Mouse (Mus musculus) MEL (cell line): ENCODE data around the gene Tnnc2. TPM values are rescaled to one million over a fixed set of nuclear protein-coding genes. Genes with fewer than 3 reads are reported as not detected.

ENCODE experiments used
- DNase-seq: peaks from one replicate; pipeline ENCODE4 v3.0.0; 2011; ENCODE audit warnings: low read depth, low spot score
- H3K27ac ChIP-seq: 2 replicates; pipeline ENCODE4 v1.5.1; 2012; ENCODE audit warnings: low read depth, mild to moderate bottlenecking, control low read depth, low read length, moderate library complexity; ENCODE audit not compliant: control insufficient read depth
- H3K27me3 ChIP-seq, 2 experiments: fragments of 150-350 bp in 1 of 2; sonication (generic) in 1 of 2; 2 replicates each; pipeline ENCODE4 v1.6.1; 2012; ENCODE audit warnings: low read length in 2 of 2, mild to moderate bottlenecking in 2 of 2, improper control_type of control experiment in 1 of 2, moderate library complexity in 1 of 2; ENCODE audit not compliant: insufficient read depth in 2 of 2, control insufficient read depth in 1 of 2
- H3K36me3 ChIP-seq, 2 experiments: 2 replicates each; pipeline ENCODE4 v1.6.1; 2012 to 2014; ENCODE audit warnings: low read length in 2 of 2, improper control_type of control experiment in 1 of 2, inconsistent platforms in 1 of 2, mild to moderate bottlenecking in 1 of 2; ENCODE audit not compliant: insufficient read depth in 2 of 2, control insufficient read depth in 1 of 2
- H3K4me1 ChIP-seq, 2 experiments: fragments of 150-350 bp in 1 of 2; sonication (generic) in 1 of 2; 2 replicates each; pipeline ENCODE4 v1.6.1; 2012; ENCODE audit warnings: low read length in 2 of 2, improper control_type of control experiment in 1 of 2, mild to moderate bottlenecking in 1 of 2; ENCODE audit not compliant: insufficient read depth in 2 of 2, control insufficient read depth in 1 of 2
- H3K4me3 ChIP-seq, 2 experiments: fragments of 150-350 bp in 1 of 2; sonication (generic) in 1 of 2; 2 replicates each; pipeline ENCODE4 v1.5.1; 2012; ENCODE audit warnings: low read depth in 2 of 2, low read length in 2 of 2, mild to moderate bottlenecking in 2 of 2, moderate library complexity in 2 of 2, control low read depth in 1 of 2, improper control_type of control experiment in 1 of 2; ENCODE audit not compliant: control insufficient read depth in 1 of 2, insufficient read depth in 1 of 2
- H3K79me2 ChIP-seq: 2 replicates; pipeline ENCODE4 v1.6.1; 2012; ENCODE audit warnings: mild to moderate bottlenecking, low read length, moderate library complexity; ENCODE audit not compliant: control insufficient read depth, poor library complexity, insufficient read depth
- H3K9ac ChIP-seq: 2 replicates; pipeline ENCODE4 v1.6.1; 2012; ENCODE audit warnings: low read depth, mild to moderate bottlenecking, control low read depth, low read length, moderate library complexity; ENCODE audit not compliant: control insufficient read depth, poor library complexity, severe bottlenecking
- H3K9me3 ChIP-seq: fragments of 150-350 bp; sonication (generic); replicated peaks from 2 replicates; pipeline ENCODE4 v1.6.1; 2012; ENCODE audit warnings: mild to moderate bottlenecking, low read length, improper control_type of control experiment, moderate library complexity; ENCODE audit not compliant: insufficient read depth
- CTCF ChIP-seq, 3 experiments: IDR thresholded peaks in 2 of 3; conservative IDR thresholded peaks in 1 of 3; 2 replicates each; pipeline ENCODE4 v1.5.1; 2011 to 2012; ENCODE audit warnings: low read length in 3 of 3, low read depth in 2 of 3, mild to moderate bottlenecking in 2 of 3, improper control_type of control experiment in 1 of 3, inconsistent platforms in 1 of 3, mixed read lengths in 1 of 3, moderate library complexity in 1 of 3; ENCODE audit not compliant: control insufficient read depth in 1 of 3, insufficient read depth in 1 of 3, poor library complexity in 1 of 3, severe bottlenecking in 1 of 3
- ELF1 ChIP-seq: IDR thresholded peaks from 2 replicates; pipeline ENCODE4 v1.6.1; 2014; ENCODE audit warnings: low read depth, mild to moderate bottlenecking, inconsistent platforms, low read length, improper control_type of control experiment, moderate library complexity
- EP300 ChIP-seq, 2 experiments: IDR thresholded peaks; 2 replicates each; pipeline ENCODE4 v1.6.1; 2011; ENCODE audit warnings: improper control_type of control experiment in 2 of 2, low read length in 2 of 2, low read depth in 1 of 2, mild to moderate bottlenecking in 1 of 2
- GABPA ChIP-seq: IDR thresholded peaks from 2 replicates; pipeline ENCODE4 v1.6.1; 2012; ENCODE audit warnings: low read depth, mild to moderate bottlenecking, inconsistent platforms, low read length, improper control_type of control experiment, moderate library complexity
- HCFC1 ChIP-seq: IDR thresholded peaks from 2 replicates; pipeline ENCODE4 v1.6.1; 2012; ENCODE audit warnings: low read depth, mild to moderate bottlenecking, inconsistent platforms, low read length, improper control_type of control experiment, moderate library complexity
- JUND ChIP-seq: IDR thresholded peaks from 2 replicates; pipeline ENCODE4 v1.6.1; 2011; ENCODE audit warnings: low read depth, mild to moderate bottlenecking, improper control_type of control experiment, low read length
- MAX ChIP-seq: IDR thresholded peaks from 2 replicates; pipeline ENCODE4 v1.6.1; 2011; ENCODE audit warnings: low read length, improper control_type of control experiment
- MAZ ChIP-seq: IDR thresholded peaks from 2 replicates; pipeline ENCODE4 v1.6.1; 2012; ENCODE audit warnings: low read depth, mild to moderate bottlenecking, inconsistent platforms, low read length, improper control_type of control experiment
- MXI1 ChIP-seq: IDR thresholded peaks from 2 replicates; pipeline ENCODE4 v1.6.1; 2011; ENCODE audit warnings: mild to moderate bottlenecking, low read depth, low read length, improper control_type of control experiment
- MYC ChIP-seq: IDR thresholded peaks from 2 replicates; pipeline ENCODE4 v1.6.1; 2011; ENCODE audit warnings: low read depth, mild to moderate bottlenecking, low read length, improper control_type of control experiment, moderate library complexity
- NELFE ChIP-seq: IDR thresholded peaks from 2 replicates; pipeline ENCODE4 v1.6.1; 2011; ENCODE audit warnings: low read depth, low read length, improper control_type of control experiment
- POLR2A ChIP-seq, 2 experiments: IDR thresholded peaks; 2 replicates each; pipeline ENCODE4 v1.6.1; 2011 to 2012; ENCODE audit warnings: low read length in 2 of 2, mild to moderate bottlenecking in 2 of 2, control low read depth in 1 of 2, improper control_type of control experiment in 1 of 2, low read depth in 1 of 2, moderate library complexity in 1 of 2; ENCODE audit not compliant: control insufficient read depth in 1 of 2, insufficient read depth in 1 of 2, poor library complexity in 1 of 2
- POLR2AphosphoS2 ChIP-seq: IDR thresholded peaks from 2 replicates; pipeline ENCODE4 v1.6.1; 2011; ENCODE audit warnings: low read length, improper control_type of control experiment
- RAD21 ChIP-seq: IDR thresholded peaks from 2 replicates; pipeline ENCODE4 v1.6.1; 2011; ENCODE audit warnings: mild to moderate bottlenecking, low read depth, low read length, improper control_type of control experiment
- SIN3A ChIP-seq: IDR thresholded peaks from 2 replicates; pipeline ENCODE4 v1.6.1; 2012; ENCODE audit warnings: low read length, improper control_type of control experiment, inconsistent platforms
- TAL1 ChIP-seq: IDR thresholded peaks from 2 replicates; pipeline ENCODE4 v1.6.1; 2012; ENCODE audit warnings: mild to moderate bottlenecking, inconsistent platforms, low read length, moderate library complexity, mixed read lengths
- TCF12 ChIP-seq: IDR thresholded peaks from 2 replicates; pipeline ENCODE4 v1.6.1; 2014; ENCODE audit warnings: low read depth, mild to moderate bottlenecking, inconsistent platforms, low read length, improper control_type of control experiment, moderate library complexity
- UBTF ChIP-seq: IDR thresholded peaks from 2 replicates; pipeline ENCODE4 v1.6.1; 2012; ENCODE audit warnings: low read depth, mild to moderate bottlenecking, inconsistent platforms, low read length, improper control_type of control experiment, moderate library complexity, borderline replicate concordance; ENCODE audit not compliant: insufficient read depth
- USF2 ChIP-seq, 2 experiments: IDR thresholded peaks; 2 replicates each; pipeline ENCODE4 v1.6.1; 2011 to 2012; ENCODE audit warnings: improper control_type of control experiment in 2 of 2, low read length in 2 of 2, borderline replicate concordance in 1 of 2, inconsistent platforms in 1 of 2, low read depth in 1 of 2, mild to moderate bottlenecking in 1 of 2; ENCODE audit not compliant: insufficient read depth in 1 of 2
- ZC3H11A ChIP-seq: IDR thresholded peaks from 2 replicates; pipeline ENCODE4 v1.6.1; 2012; ENCODE audit warnings: low read depth, mild to moderate bottlenecking, inconsistent platforms, low read length, improper control_type of control experiment
- ZMIZ1 ChIP-seq: IDR thresholded peaks from 2 replicates; pipeline ENCODE4 v1.6.1; 2012; ENCODE audit warnings: low read depth, mild to moderate bottlenecking, inconsistent platforms, low read length, improper control_type of control experiment, moderate library complexity
- ZNF384 ChIP-seq: IDR thresholded peaks from 2 replicates; pipeline ENCODE4 v1.6.1; 2012; ENCODE audit warnings: low read depth, mild to moderate bottlenecking, inconsistent platforms, low read length, improper control_type of control experiment
- polyA plus RNA-seq, 2 experiments: library from polyadenylated mRNA; stranded (reverse) in 1 of 2; unstranded in 1 of 2; fragments of >175 nt in 1 of 2; fragments of >200 nt in 1 of 2; gene quantifications; 2 replicates each; pipeline versions ENCODE4 v1.2.1 to v1.2.4; 2012; ENCODE audit warnings: low replicate concordance in 2 of 2, low read depth in 1 of 2; ENCODE audit not compliant: insufficient read length in 2 of 2, insufficient read depth in 1 of 2, missing spikeins in 1 of 2
- total RNA-seq: library from RNA; depleted of rRNA; stranded (reverse); fragments of 300-350 nt; gene quantifications from 2 replicates; pipeline ENCODE4 v1.2.3, GENCODE M21; 2012

The Tnnc2 gene
- total and polyA plus RNA-seq, 3 experiments: not detected

DNA sequence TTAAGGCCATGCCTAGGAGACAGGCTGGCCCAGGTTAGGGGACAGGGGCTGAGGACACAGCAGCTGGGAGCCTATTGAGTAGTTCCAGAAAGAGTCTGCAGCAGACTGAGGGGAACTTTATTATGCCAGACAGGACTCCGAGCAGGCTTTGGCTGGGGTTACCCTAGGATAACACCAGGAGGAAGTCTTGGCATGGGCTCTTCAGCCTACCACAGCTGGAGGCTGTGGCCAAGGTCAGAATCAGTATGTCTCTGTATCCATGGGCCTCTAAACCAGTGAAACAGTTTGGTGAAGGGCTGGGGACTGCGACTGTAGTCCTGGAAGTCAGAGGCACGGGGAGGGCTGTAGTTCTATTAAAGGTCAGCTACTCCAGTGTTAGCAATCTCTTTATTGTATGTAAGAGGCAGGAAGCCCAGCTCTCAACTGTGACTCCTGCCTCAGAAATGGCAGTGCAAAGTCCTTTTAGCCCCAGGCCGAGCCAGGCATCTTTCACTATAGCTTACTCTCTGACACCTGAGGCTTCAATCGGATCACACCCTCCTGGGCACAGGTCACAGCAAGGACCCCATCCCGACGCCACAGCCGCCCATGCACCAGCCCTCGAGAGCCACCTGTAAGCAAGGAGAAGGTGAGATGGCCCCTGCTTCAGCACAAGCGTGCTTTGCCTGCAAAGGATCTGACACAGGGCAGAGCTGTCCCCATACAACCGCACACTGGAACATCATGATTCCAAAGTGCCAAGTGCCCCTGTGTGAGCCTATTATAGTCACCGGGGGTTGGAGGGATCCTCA, 12.8 kb upstream of the Tnnc2 start:
- Histone ChIP-seq H3K79me2 (no peaks in the 10 kb centered on the region), H3K4me1 (peaks cover 0 to 4% of the 10 kb centered on the region in 2 experiments; a peak in 1 of 4 replicates), H3K9me3 (no peaks in the 10 kb centered on the region), H3K9ac (no peak overlapping the region), H3K27ac (no peak overlapping the region), H3K4me3 (no peak overlapping the region)
- no peak for DNase-seq
- TF ChIP-seq TCF12 (no peak), EP300 (IDR thresholded peaks at IDR 0.05; ENCODE audit: low read depth in 1 of 2, low read length in 2 of 2) (no peak), ELF1 (no peak), NELFE (no peak), MXI1 (no peak), MAX (no peak), JUND (no peak), POLR2AphosphoS2 (no peak), MAZ (no peak), ZNF384 (no peak), CTCF (IDR thresholded peaks at IDR 0.05 in 2 of 3, conservative IDR thresholded peaks at IDR 0.05 in 1 of 3; ENCODE audit: control insufficient read depth in 1 of 3, insufficient read depth in 1 of 3, low read depth in 2 of 3, low read length in 3 of 3, poor library complexity in 1 of 3, severe bottlenecking in 1 of 3) (no peak), RAD21 (no peak)
- TF ChIP-seq, all 39 proteins: peak for 0
- peaks cover 0 to 5% of the 10 kb centered on the region in 2 experiments; a peak in 2 of 4 replicates for H3K36me3 ChIP-seq
- no peaks in the 10 kb centered on the region for H3K27me3 ChIP-seq

DNA sequence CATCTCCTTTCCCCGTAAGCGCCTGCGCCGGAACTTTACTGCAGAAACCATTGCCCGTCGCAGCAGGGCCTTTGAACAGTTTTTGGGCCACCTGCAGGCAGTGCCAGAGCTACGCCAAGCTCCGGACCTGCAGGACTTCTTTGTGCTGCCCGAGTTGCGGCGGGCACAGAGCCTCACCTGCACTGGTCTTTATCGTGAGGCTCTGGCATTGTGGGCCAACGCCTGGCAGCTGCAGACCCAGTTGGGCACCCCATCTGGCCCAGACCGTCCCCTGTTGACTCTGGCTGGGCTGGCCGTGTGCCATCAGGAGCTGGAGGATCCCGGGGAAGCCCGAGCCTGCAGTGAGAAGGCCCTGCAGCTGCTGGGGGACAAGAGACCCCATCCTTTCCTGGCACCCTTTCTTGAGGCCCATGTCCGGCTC, 12.1 kb upstream of the Tnnc2 start:
- Histone ChIP-seq H3K9ac (no peak overlapping the region), H3K4me1 (peaks cover 0 to 4% of the 10 kb centered on the region in 2 experiments; a peak in 1 of 4 replicates), H3K36me3 (peaks cover 0 to 5% of the 10 kb centered on the region in 2 experiments; a peak in 2 of 4 replicates), H3K9me3 (no peaks in the 10 kb centered on the region), H3K27me3 (no peaks in the 10 kb centered on the region), H3K27ac (no peak overlapping the region), H3K4me3 (no peak overlapping the region), H3K79me2 (no peaks in the 10 kb centered on the region)
- DNase-seq: no peak
- TF ChIP-seq MAX: no peak
- TF ChIP-seq GABPA: no peak
- TF ChIP-seq POLR2A (IDR thresholded peaks at IDR 0.05; ENCODE audit: control insufficient read depth in 1 of 2, insufficient read depth in 1 of 2, low read depth in 1 of 2, low read length in 2 of 2, poor library complexity in 1 of 2): no peak
- no peak for TF ChIP-seq TAL1
- no peak for TF ChIP-seq ELF1
- no peak for TF ChIP-seq UBTF
- no peak for TF ChIP-seq EP300 (IDR thresholded peaks at IDR 0.05; ENCODE audit: low read depth in 1 of 2, low read length in 2 of 2)
- TF ChIP-seq SIN3A: no peak
- no peak for TF ChIP-seq MYC
- no peak for TF ChIP-seq USF2 (IDR thresholded peaks at IDR 0.05; ENCODE audit: borderline replicate concordance in 1 of 2, insufficient read depth in 1 of 2, low read depth in 1 of 2, low read length in 2 of 2)
- TF ChIP-seq HCFC1: no peak
- no peak for TF ChIP-seq RAD21
- no peak for TF ChIP-seq CTCF (IDR thresholded peaks at IDR 0.05 in 2 of 3, conservative IDR thresholded peaks at IDR 0.05 in 1 of 3; ENCODE audit: control insufficient read depth in 1 of 3, insufficient read depth in 1 of 3, low read depth in 2 of 3, low read length in 3 of 3, poor library complexity in 1 of 3, severe bottlenecking in 1 of 3)
- TF ChIP-seq ZC3H11A: no peak
- TF ChIP-seq ZMIZ1: no peak
